Mouse (Mus musculus): ENCODE results near the gene Gga1. TPM values are rescaled to one million over a fixed set of nuclear protein-coding genes. Genes with fewer than 3 reads are reported as not detected.

Gene Gga1
- polyA plus RNA-seq (2015; fragmentation: Nextera tagmentation; extraction: Ambion mirVana), result 44.9 and 48.9 TPM in 2 replicates

- Histone ChIP-seq H3K36me3 (ENCODE audit: control insufficient read depth, insufficient read depth) (peaks cover 10% of the 10 kb centered on the region), H3K27me3 (ENCODE audit: control insufficient read depth, insufficient read depth, low read length) (no peaks in the 10 kb centered on the region), H3K9ac (ENCODE audit: low read length) (peak within 1 kb of the TSS; percentile 95), H3K9me3 (replicated peaks; ENCODE audit: control insufficient read depth, low read length) (no peaks in the 10 kb centered on the region), H3K27ac (ENCODE audit: low read length) (peak within 1 kb of the TSS; percentile 99), H3K4me3 (ENCODE audit: low read length) (peak within 1 kb of the TSS; percentile 92), H3K4me1 (ENCODE audit: control insufficient read depth, insufficient read depth, low read length) (peaks cover 21% of the 10 kb centered on the region), H3K4me2 (ENCODE audit: low read depth, low read length) (peak within 1 kb of the TSS; percentile 91)
- WGBS, result 1% methylated on average over 81 of the region's 95 CpGs
- ATAC-seq (replicated peaks; ENCODE audit: extremely low read depth, insufficient read depth, low FRiP score), result peak; percentile 91
Observed at GRCm38 (mm10) chr15:78876991-78877809, at the start of gene Gga1. Gga1 (plus strand) TSS chr15:78877190.

DNA sequence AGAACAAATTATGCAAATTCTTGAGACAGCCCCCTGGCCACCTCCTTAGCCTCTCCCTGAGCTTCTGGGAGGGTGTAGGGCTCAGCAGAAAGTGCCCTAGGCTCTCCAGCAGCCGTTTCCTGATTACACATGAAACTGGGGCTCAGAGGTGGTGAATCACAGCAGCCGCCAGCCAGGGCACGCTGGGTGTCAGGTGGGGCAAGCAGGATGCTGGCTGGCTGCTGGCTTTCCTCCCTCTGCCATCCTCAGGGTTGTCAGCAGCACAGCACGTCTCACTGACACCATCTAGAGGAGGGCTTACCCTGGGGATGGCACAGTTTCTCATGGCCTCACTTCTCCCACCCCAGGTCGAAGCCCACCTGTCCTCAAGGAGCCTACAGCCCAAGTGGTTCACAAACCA lies 48.7 kb upstream of the Gga1 start:
- Histone ChIP-seq H3K27ac (ENCODE audit: low read length) (no peak overlapping the region), H3K4me2 (ENCODE audit: low read depth, low read length) (no peak overlapping the region), H3K4me1 (ENCODE audit: control insufficient read depth, insufficient read depth, low read length) (peaks cover 21% of the 10 kb centered on the region), H3K4me3 (ENCODE audit: low read length) (no peak overlapping the region), H3K9ac (ENCODE audit: low read length) (no peak overlapping the region), H3K36me3 (ENCODE audit: control insufficient read depth, insufficient read depth) (no peaks in the 10 kb centered on the region), H3K9me3 (replicated peaks; ENCODE audit: control insufficient read depth, low read length) (no peaks in the 10 kb centered on the region), H3K27me3 (ENCODE audit: control insufficient read depth, insufficient read depth, low read length) (no peaks in the 10 kb centered on the region)
- WGBS, result 18% methylated on average over 5 of the region's 5 CpGs
- no peak for ATAC-seq (replicated peaks; ENCODE audit: extremely low read depth, insufficient read depth, low FRiP score)

GRCm38 (mm10) chr15:78829636-78830035 lies 47.4 kb upstream of the Gga1 start:
- Histone ChIP-seq H3K36me3 (ENCODE audit: control insufficient read depth, insufficient read depth) (no peaks in the 10 kb centered on the region), H3K9me3 (replicated peaks; ENCODE audit: control insufficient read depth, low read length) (no peaks in the 10 kb centered on the region), H3K4me2 (ENCODE audit: low read depth, low read length) (no peak overlapping the region), H3K27ac (ENCODE audit: low read length) (no peak overlapping the region), H3K27me3 (ENCODE audit: control insufficient read depth, insufficient read depth, low read length) (no peaks in the 10 kb centered on the region), H3K9ac (ENCODE audit: low read length) (no peak overlapping the region), H3K4me3 (ENCODE audit: low read length) (no peak overlapping the region), H3K4me1 (ENCODE audit: control insufficient read depth, insufficient read depth, low read length) (peaks cover 29% of the 10 kb centered on the region)
- WGBS, result 85% methylated on average over 1 of the region's 1 CpGs
- ATAC-seq (replicated peaks; ENCODE audit: extremely low read depth, insufficient read depth, low FRiP score), result no peak

DNA sequence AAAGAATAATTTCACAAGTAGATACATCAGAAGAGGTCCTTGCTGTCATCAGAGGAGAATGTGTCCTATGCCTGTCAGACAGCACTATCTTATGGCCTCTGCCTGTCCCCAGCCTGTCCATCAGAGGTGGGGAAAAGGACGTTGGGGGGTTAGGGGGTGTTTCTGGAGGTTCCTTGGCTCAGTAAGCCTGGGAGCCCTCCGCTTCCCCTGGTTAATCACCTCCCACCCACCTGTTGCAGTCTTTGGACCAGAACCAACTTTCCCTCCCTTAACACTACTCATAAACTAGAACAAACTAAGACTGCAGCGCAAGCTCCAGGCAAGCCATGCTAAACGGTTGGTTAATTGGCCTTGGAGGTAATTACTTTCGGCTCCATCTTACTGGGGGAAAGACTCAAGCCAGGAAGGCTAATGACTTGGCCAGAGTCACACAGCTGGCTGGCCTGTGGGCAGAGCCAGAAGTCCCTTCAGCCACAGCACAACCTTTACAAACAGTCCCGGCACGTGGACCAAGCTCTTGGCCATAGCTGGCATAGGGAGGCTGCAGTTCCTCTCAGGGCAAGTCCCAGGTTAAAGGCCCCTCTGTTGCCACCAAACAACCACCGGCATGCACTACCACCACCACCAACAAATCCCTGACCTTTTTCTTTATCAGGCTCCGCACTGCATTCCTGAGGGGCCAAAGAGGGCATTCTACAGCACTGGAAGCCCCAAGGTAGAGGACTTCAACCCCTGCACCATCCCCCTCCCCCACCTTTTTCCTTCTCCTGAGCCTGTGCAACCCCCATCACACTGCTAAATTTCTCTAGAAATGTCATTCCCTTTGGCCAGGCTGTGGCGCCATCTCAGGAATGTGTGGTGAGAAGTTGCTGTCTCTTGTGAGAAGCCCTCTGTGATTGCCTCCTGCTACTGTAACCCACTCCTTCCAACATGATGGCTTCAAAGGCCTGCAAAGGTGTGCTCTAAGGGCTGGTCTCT lies 46.0 kb upstream of the Gga1 start:
- no peak for ATAC-seq (replicated peaks; ENCODE audit: extremely low read depth, insufficient read depth, low FRiP score)
- peak overlapping the region; percentile 91; the same call in 1 of the 2 replicates for H3K27ac ChIP-seq (ENCODE audit: low read length)
- no peaks in the 10 kb centered on the region for H3K9me3 ChIP-seq (replicated peaks; ENCODE audit: control insufficient read depth, low read length)
- no peak overlapping the region for H3K9ac ChIP-seq (ENCODE audit: low read length)
- H3K4me3 ChIP-seq (ENCODE audit: low read length), result no peak overlapping the region
- no peaks in the 10 kb centered on the region for H3K27me3 ChIP-seq (ENCODE audit: control insufficient read depth, insufficient read depth, low read length)
- H3K4me1 ChIP-seq (ENCODE audit: control insufficient read depth, insufficient read depth, low read length), result peaks cover 43% of the 10 kb centered on the region
- H3K36me3 ChIP-seq (ENCODE audit: control insufficient read depth, insufficient read depth), result no peaks in the 10 kb centered on the region
- 62% methylated on average over 10 of the region's 10 CpGs for WGBS
- H3K4me2 ChIP-seq (ENCODE audit: low read depth, low read length), result 0 out of 2 replicates have a peak overlapping the region, but pooled peaks have one; percentile 5

GRCm38 (mm10) chr15:78831720-78832657 lies 45.0 kb upstream of the Gga1 start:
- 44% methylated on average over 19 of the region's 19 CpGs for WGBS
- Histone ChIP-seq H3K36me3 (ENCODE audit: control insufficient read depth, insufficient read depth) (no peaks in the 10 kb centered on the region), H3K27ac (ENCODE audit: low read length) (peak overlapping the region; percentile 91), H3K4me3 (ENCODE audit: low read length) (peak overlapping the region; percentile 12; the same call in 1 of the 2 replicates), H3K9ac (ENCODE audit: low read length) (peak overlapping the region; percentile 59), H3K4me1 (ENCODE audit: control insufficient read depth, insufficient read depth, low read length) (peaks cover 41% of the 10 kb centered on the region), H3K27me3 (ENCODE audit: control insufficient read depth, insufficient read depth, low read length) (no peaks in the 10 kb centered on the region), H3K9me3 (replicated peaks; ENCODE audit: control insufficient read depth, low read length) (no peaks in the 10 kb centered on the region), H3K4me2 (ENCODE audit: low read depth, low read length) (peak overlapping the region; percentile 47)
- ATAC-seq (replicated peaks; ENCODE audit: extremely low read depth, insufficient read depth, low FRiP score), result peak; percentile 47

- Histone ChIP-seq H3K9me3 (replicated peaks; ENCODE audit: control insufficient read depth, low read length) (no peaks in the 10 kb centered on the region), H3K4me2 (ENCODE audit: low read depth, low read length) (peak overlapping the region; percentile 24), H3K27me3 (ENCODE audit: control insufficient read depth, insufficient read depth, low read length) (no peaks in the 10 kb centered on the region), H3K9ac (ENCODE audit: low read length) (peak overlapping the region; percentile 59), H3K27ac (ENCODE audit: low read length) (peak overlapping the region; percentile 91), H3K4me3 (ENCODE audit: low read length) (no peak overlapping the region), H3K4me1 (ENCODE audit: control insufficient read depth, insufficient read depth, low read length) (peaks cover 41% of the 10 kb centered on the region), H3K36me3 (ENCODE audit: control insufficient read depth, insufficient read depth) (no peaks in the 10 kb centered on the region)
- WGBS, result 21% methylated on average over 14 of the region's 14 CpGs
- ATAC-seq (replicated peaks; ENCODE audit: extremely low read depth, insufficient read depth, low FRiP score), result peak; percentile 40
Observed at GRCm38 (mm10) chr15:78832701-78833123, 44.3 kb upstream of the Gga1 start.

DNA sequence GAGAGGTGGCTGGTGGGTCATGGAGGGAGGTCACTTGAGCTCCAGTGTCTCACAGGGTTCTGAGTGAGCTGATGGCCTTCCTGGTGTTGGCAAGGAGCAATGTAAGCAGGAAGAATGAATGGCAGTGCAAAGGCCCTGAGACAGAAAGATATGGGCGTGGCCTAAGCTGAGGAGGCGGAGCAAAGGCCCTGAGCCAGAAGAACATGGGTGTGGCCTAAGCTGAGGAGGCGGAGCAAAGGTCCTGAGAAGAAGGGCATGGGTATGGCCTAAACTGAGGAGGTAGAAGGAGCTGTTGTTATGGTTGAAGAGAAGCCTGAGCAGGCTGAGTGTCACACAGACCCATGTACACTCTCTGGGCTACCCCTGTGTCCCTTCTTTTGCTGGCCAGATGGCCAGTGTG lies 43.4 kb upstream of the Gga1 start:
- peak overlapping the region; percentile 91 for H3K27ac ChIP-seq (ENCODE audit: low read length)
- H3K4me1 ChIP-seq (ENCODE audit: control insufficient read depth, insufficient read depth, low read length), result peaks cover 41% of the 10 kb centered on the region
- H3K4me2 ChIP-seq (ENCODE audit: low read depth, low read length), result no peak overlapping the region
- H3K9ac ChIP-seq (ENCODE audit: low read length), result no peak overlapping the region
- no peak for ATAC-seq (replicated peaks; ENCODE audit: extremely low read depth, insufficient read depth, low FRiP score)
- 93% methylated on average over 3 of the region's 3 CpGs for WGBS
- H3K9me3 ChIP-seq (replicated peaks; ENCODE audit: control insufficient read depth, low read length), result no peaks in the 10 kb centered on the region
- H3K36me3 ChIP-seq (ENCODE audit: control insufficient read depth, insufficient read depth), result no peaks in the 10 kb centered on the region
- no peaks in the 10 kb centered on the region for H3K27me3 ChIP-seq (ENCODE audit: control insufficient read depth, insufficient read depth, low read length)
- H3K4me3 ChIP-seq (ENCODE audit: low read length), result no peak overlapping the region

All from heart, embryonic 16.5 days (tissue).